Mouse (Mus musculus): ENCODE results near the gene Gm3776. TPM values are rescaled to one million over a fixed set of nuclear protein-coding genes. Genes with fewer than 3 reads are reported as not detected.
"Not testable (repeated sequence)": the region's sequence is repeated elsewhere in the genome, so short reads cannot be mapped to it uniquely, and the experiment has no call there.

The Gm3776 gene
- polyA plus RNA-seq, 1 experiment from 2014 or later: 0.21 TPM

- H3K4me1 ChIP-seq; H3K27ac ChIP-seq; H3K4me3 ChIP-seq (replicated peaks); H3K36me3 ChIP-seq; H3K9ac ChIP-seq; H3K27me3 ChIP-seq; H3K4me2 ChIP-seq; H3K9me3 ChIP-seq (replicated peaks): not testable (repeated sequence)
- 54% methylated on average over 3 of the region's 3 CpGs for WGBS
- 0 out of 2 replicates have a peak, but pooled peaks have one; percentile 52 for ATAC-seq (replicated peaks; ENCODE audit: low FRiP score)
Measured at GRCm38 (mm10) chr9:78229658-78230057, 27.3 kb upstream of the Gm3776 start.

- H3K9me3 ChIP-seq (replicated peaks); H3K4me1 ChIP-seq; H3K27ac ChIP-seq; H3K4me2 ChIP-seq; H3K4me3 ChIP-seq (replicated peaks); H3K27me3 ChIP-seq; ATAC-seq (replicated peaks; ENCODE audit: low FRiP score); H3K36me3 ChIP-seq; H3K9ac ChIP-seq: not testable (repeated sequence)
- WGBS: 77% methylated on average over 2 of the region's 3 CpGs
Measured at GRCm38 (mm10) chr9:78230461-78230860, 26.5 kb upstream of the Gm3776 start, which contains the start of gene Gsta1. Gene Gsta1 (plus strand): TSS chr9:78230656.

- not testable (repeated sequence) for H3K27me3 ChIP-seq; H3K9ac ChIP-seq; ATAC-seq (replicated peaks; ENCODE audit: low FRiP score); H3K4me1 ChIP-seq; H3K36me3 ChIP-seq; H3K4me3 ChIP-seq (replicated peaks); H3K27ac ChIP-seq; H3K4me2 ChIP-seq; H3K9me3 ChIP-seq (replicated peaks)
- no CpG with 5 or more reads among the region's 10 CpGs for WGBS
Measured at GRCm38 (mm10) chr9:78233121-78233695, 23.7 kb upstream of the Gm3776 start.

GRCm38 (mm10) chr9:78255683-78256470 is 1.1 kb upstream of the Gm3776 start:
- not testable (repeated sequence) for H3K4me3 ChIP-seq (replicated peaks); H3K9me3 ChIP-seq (replicated peaks); H3K36me3 ChIP-seq; H3K4me2 ChIP-seq; H3K4me1 ChIP-seq; H3K9ac ChIP-seq; H3K27me3 ChIP-seq
- ATAC-seq (replicated peaks; ENCODE audit: low FRiP score): 0 out of 2 replicates have a peak, but pooled peaks have one; percentile 49
- H3K27ac ChIP-seq: peak overlapping the region; percentile 41; the same call in 1 of the 2 replicates
- 58% methylated on average over 4 of the region's 4 CpGs for whole genome bisulfite sequencing

- not testable (repeated sequence) for H3K4me3 ChIP-seq (replicated peaks); H3K9me3 ChIP-seq (replicated peaks); H3K27me3 ChIP-seq; H3K36me3 ChIP-seq; H3K27ac ChIP-seq; H3K9ac ChIP-seq; H3K4me2 ChIP-seq; H3K4me1 ChIP-seq
- peak; percentile 64 for ATAC-seq (replicated peaks; ENCODE audit: low FRiP score)
- 0% methylated on average over 1 of the region's 6 CpGs for WGBS
Measured at GRCm38 (mm10) chr9:78259688-78260087, 2.8 kb downstream of the Gm3776 start.

GRCm38 (mm10) chr9:78270945-78271344 is 14.0 kb downstream of the Gm3776 start:
- not testable (repeated sequence) for H3K9ac ChIP-seq

GRCm38 (mm10) chr9:78282002-78282711 is 25.2 kb downstream of the Gm3776 start:
- WGBS: 75% methylated on average over 4 of the region's 4 CpGs
- H3K4me1 ChIP-seq: not testable (repeated sequence)
- H3K27ac ChIP-seq: peak overlapping the region; percentile 32; the same call in 1 of the 2 replicates

More at GRCm38 (mm10) chr9:78270945-78271344, 14.0 kb downstream of the Gm3776 start:
- H3K27ac ChIP-seq; H3K27me3 ChIP-seq; H3K36me3 ChIP-seq; ATAC-seq (replicated peaks; ENCODE audit: low FRiP score); H3K4me3 ChIP-seq (replicated peaks); H3K4me2 ChIP-seq; H3K4me1 ChIP-seq; H3K9me3 ChIP-seq (replicated peaks): not testable (repeated sequence)
- 77% methylated on average over 3 of the region's 3 CpGs for WGBS

GRCm38 (mm10) chr9:78289063-78289462 is 32.1 kb downstream of the Gm3776 start:
- H3K4me2 ChIP-seq; H3K9me3 ChIP-seq (replicated peaks); H3K4me1 ChIP-seq; H3K36me3 ChIP-seq; H3K4me3 ChIP-seq (replicated peaks); H3K27ac ChIP-seq; H3K9ac ChIP-seq; H3K27me3 ChIP-seq; ATAC-seq (replicated peaks; ENCODE audit: low FRiP score): not testable (repeated sequence)
- WGBS: 80% methylated on average over 1 of the region's 1 CpGs

More at GRCm38 (mm10) chr9:78282002-78282711, 25.2 kb downstream of the Gm3776 start:
- H3K36me3 ChIP-seq; H3K9me3 ChIP-seq (replicated peaks); H3K4me3 ChIP-seq (replicated peaks); H3K4me2 ChIP-seq; H3K27me3 ChIP-seq; H3K9ac ChIP-seq: not testable (repeated sequence)
- peak; percentile 56; the same call in 1 of the 2 replicates for ATAC-seq (replicated peaks; ENCODE audit: low FRiP score)

GRCm38 (mm10) chr9:78289723-78290122 is 32.8 kb downstream of the Gm3776 start, which contains the start of gene Gm10639:
Gene Gm10639 (plus strand): TSS chr9:78289923.
- not testable (repeated sequence) for H3K9ac ChIP-seq; H3K36me3 ChIP-seq; H3K4me3 ChIP-seq (replicated peaks); H3K27ac ChIP-seq; H3K4me2 ChIP-seq; ATAC-seq (replicated peaks; ENCODE audit: low FRiP score); H3K27me3 ChIP-seq; H3K4me1 ChIP-seq; H3K9me3 ChIP-seq (replicated peaks)
- 77% methylated on average over 3 of the region's 3 CpGs for WGBS

- not testable (repeated sequence) for H3K27me3 ChIP-seq; H3K4me2 ChIP-seq; H3K9ac ChIP-seq; H3K27ac ChIP-seq; H3K4me1 ChIP-seq; H3K9me3 ChIP-seq (replicated peaks); H3K4me3 ChIP-seq (replicated peaks); ATAC-seq (replicated peaks; ENCODE audit: low FRiP score); H3K36me3 ChIP-seq
- WGBS: 90% methylated on average over 8 of the region's 8 CpGs
Measured at GRCm38 (mm10) chr9:78292462-78292861, 35.5 kb downstream of the Gm3776 start.

- H3K27ac ChIP-seq; H3K36me3 ChIP-seq; H3K4me3 ChIP-seq (replicated peaks); H3K9me3 ChIP-seq (replicated peaks); H3K4me1 ChIP-seq; H3K27me3 ChIP-seq; H3K4me2 ChIP-seq; H3K9ac ChIP-seq: not testable (repeated sequence)
- peak; percentile 75; the same call in 1 of the 2 replicates for ATAC-seq (replicated peaks; ENCODE audit: low FRiP score)
- WGBS: 77% methylated on average over 1 of the region's 1 CpGs
Measured at GRCm38 (mm10) chr9:78293683-78294082, 36.8 kb downstream of the Gm3776 start.

- H3K36me3 ChIP-seq; H3K27me3 ChIP-seq; H3K4me2 ChIP-seq; H3K4me3 ChIP-seq (replicated peaks); H3K9ac ChIP-seq; H3K9me3 ChIP-seq (replicated peaks); H3K27ac ChIP-seq; H3K4me1 ChIP-seq: not testable (repeated sequence)
- peak; percentile 38; the same call in 1 of the 2 replicates for ATAC-seq (replicated peaks; ENCODE audit: low FRiP score)
- WGBS: 68% methylated on average over 7 of the region's 7 CpGs
Measured at GRCm38 (mm10) chr9:78294781-78295180, 37.9 kb downstream of the Gm3776 start.

All from kidney, embryonic 15.5 days (tissue).